Mouse (Mus musculus) embryonic stem cell, embryonic (primary cell): ENCODE data around the gene Trdmt1.

ENCODE experiments used
- CTCF ChIA-PET, 4 experiments: fragments of 300-600 bp in 2 of 4; fragments of 350-600 bp in 2 of 4; sonication (Branson Sonifier 250); formaldehyde crosslinking; loops; one replicate each; lab custom pipeline; 2022; ENCODE audit warnings: inconsistent platforms in 2 of 4; lab: Charles Lee
- POLR2A ChIA-PET, 4 experiments: fragments of 300-600 bp in 2 of 4; fragments of 350-600 bp in 2 of 4; sonication (Branson Sonifier 250); formaldehyde crosslinking; loops; one replicate each; lab custom pipeline; 2022; ENCODE audit warnings: antibody characterized with exemption in 4 of 4, inconsistent platforms in 1 of 4; lab: Charles Lee

Gene Trdmt1

DNA sequence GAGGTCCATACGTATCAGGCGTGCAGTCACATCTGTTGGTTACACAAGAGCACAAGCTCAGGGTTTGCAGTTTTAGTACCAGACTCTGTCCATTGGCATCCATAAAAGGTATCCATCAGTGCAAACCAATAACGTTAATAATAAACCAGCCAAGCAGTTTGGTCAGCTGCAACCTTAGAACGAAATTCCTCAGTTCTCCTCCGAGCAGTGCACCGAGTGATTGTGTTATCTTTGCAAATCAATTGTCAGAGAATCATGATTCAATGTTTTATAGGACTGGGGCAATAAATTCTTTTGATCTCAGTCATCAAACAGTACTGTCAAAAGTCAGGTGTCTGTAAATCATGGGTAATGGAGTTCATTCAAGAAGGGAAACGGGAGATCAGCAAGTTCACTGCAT is 65.3 kb downstream of the Trdmt1 start:
- POLR2A ChIA-PET = no interaction called here
- CTCF ChIA-PET = no interaction called here

DNA sequence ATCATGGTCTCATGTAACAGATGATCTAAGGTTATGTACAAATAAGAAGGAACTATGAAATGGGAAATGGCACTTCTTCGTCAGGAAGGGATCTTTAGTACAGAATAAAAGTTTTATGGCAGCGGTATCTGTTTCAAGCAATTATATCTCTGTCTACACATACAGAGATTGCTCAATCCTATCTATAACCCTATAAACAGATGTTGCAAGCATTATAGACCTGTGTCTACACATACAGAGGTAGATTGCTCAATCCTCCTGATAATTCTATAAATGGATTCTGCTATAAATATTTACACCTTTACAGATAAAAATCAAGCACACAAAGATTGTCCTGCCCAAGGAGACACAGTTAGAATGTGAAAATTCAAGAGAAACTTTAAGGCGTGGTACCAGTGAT is 74.4 kb downstream of the Trdmt1 start:
- ChIA-PET POLR2A (no interaction called here), CTCF (no interaction called here)

DNA sequence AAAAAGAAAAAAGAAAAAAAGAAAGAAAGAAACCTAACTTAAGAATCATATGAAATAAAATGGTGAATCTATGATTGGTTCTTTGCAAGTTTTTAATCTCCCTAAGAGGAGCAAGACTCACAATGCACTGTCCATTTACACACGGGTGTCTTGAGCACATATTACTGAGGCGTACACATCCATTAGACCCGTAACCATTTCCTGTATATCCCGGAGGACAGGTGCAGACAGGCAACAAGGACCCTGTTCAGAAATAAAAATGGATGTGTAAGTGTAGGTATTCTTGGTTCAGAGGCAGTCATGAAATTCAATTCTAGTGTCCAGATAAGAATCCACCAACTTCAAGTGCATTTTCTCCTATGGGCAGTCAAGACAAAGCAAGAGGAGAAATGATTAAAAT is 74.8 kb downstream of the Trdmt1 start:
- ChIA-PET POLR2A (no interaction called here), CTCF (no interaction called here)

DNA sequence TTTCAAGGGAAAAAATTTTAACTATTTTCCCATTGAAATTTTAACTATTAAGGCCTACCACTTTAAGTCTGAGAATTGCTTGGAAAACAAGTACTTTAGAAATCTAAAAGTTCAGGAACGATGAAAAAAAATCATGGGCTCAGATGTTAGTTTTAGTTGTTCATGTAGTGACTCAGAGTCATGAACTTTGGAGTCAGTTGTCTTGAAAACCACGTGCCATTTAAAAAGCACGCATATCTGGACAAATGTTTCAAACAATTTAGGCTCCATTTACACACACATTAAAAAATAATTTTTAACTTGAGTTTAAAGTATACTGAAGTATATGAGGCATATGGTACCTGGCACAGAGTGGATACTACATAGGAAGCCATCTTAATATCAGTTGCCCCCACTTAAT is 77.8 kb downstream of the Trdmt1 start:
- ChIA-PET CTCF (interaction anchor here in 1 of 4 experiments (0.7 kb wide), 1 partner anchor 199 kb away, joined by 8 read pairs; no protein-coding TSS in a partner anchor), POLR2A (no interaction called here)
